Mouse (Mus musculus): Measurements from ENCODE around the gene Pnliprp1.

The Pnliprp1 gene

DNA sequence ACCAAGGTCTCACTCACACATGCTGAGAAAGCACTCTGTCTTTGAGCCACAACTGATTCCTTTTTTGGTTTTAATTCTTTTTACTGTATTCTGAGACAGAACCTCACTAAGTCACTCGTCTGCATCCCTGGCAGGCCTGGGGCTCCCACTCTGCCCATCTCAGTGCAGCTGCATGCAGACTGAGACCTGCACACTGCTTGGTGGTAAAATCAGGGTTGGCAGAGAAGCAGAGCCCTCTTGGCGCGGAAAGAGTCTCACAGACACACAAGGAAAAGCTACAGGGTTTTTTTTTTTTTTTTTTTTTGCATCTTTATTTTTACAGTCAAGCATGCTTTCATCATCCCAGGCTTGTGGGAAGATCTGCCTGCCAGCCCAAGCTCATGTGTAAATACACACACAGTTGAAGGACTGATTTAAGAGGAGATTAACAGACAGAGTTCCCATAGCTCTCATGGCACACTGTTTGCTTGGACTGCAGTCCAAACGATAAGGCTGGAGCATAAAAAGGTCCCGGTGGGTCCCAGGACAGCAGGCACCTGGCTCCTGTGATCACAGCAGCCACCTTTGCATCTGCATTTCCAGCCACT, at the start of gene Pnliprp1:
Gene Pnliprp1 (plus strand): TSS at position 443 of the 587 bp plus-strand sequence.
- no peak for DNase-seq (ENCODE audit: low spot score in 2 of 2)

DNA sequence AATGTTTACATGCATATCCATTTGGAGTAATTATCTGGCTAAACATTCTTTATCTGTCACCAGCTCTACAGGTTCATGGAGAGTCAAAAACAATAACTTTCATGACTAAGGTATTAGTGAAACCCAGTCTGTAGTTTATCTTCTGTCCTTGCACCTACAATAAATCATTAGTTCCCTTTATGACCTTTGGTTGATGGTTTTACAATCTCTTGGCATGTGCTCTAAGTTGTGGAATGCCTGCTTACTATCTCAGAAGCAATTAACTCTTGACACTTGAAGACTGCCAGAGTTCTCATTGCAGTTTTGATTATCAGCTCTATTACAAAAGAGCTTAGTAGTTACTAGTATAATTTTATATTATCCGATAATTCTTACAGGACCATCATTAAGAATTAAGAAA, 39.8 kb upstream of the Pnliprp1 start:
- DNase-seq (ENCODE audit: low spot score in 2 of 2) = no peak

DNA sequence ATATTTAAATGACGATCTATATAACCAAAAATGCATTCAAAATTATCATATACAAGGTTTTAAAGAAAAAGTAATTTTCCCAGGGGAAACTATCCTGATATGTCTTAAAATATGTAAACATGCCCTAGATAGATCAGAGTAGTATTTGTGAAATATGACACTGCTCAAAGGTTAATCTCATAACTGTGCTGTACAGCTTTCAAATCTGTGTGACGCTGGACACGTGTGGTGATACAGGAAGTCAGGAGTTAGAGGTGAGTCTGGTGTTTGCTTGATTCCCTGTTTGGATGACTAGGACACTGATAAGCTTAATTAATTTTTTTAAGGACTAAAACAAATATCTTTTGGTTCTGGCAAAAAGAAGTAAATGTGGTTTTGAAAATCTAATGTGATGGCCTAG, 33.4 kb upstream of the Pnliprp1 start:
- DNase-seq (ENCODE audit: low spot score in 2 of 2) = no peak

DNA sequence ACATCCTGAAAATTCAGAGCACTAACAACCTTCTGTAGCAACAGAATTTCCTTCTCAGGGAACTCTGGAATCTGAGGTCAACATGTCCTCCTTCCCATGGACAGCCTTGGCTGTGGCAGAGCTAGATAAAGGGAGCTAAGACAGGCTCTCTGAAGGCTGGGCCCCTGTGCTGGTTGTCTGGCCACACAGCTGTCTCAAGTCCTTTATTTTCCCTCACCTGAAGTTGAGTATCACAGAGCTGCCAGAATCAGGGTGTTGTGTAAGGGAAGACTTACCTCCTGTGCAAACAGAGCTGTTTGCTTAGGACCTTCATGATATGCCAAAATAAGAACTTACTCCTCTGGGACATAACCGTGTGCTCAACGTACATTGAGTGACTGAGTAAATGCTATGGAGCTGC, 32.5 kb upstream of the Pnliprp1 start:
- DNase-seq (ENCODE audit: low spot score in 2 of 2) = no peak

DNA sequence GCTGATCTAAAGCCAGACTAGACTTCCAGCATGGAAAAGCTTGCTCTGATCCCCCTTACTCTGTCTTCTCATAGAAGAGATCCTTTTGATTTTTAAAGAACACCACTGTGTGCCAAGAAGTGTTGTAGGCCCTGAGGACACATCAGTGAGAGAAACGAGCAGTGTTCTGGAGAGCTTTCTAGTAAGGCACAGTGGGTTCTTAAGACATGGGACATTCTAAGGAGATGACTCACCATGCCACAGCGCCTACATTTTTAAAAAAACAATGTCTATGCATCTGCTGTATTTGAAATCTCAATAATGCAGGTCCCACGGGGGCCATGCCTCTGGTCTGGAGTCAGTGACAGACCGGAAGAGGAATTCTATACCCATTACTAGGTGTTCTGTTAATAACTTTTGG, 24.1 kb upstream of the Pnliprp1 start:
- DNase-seq (ENCODE audit: low spot score in 2 of 2) = no peak

DNA sequence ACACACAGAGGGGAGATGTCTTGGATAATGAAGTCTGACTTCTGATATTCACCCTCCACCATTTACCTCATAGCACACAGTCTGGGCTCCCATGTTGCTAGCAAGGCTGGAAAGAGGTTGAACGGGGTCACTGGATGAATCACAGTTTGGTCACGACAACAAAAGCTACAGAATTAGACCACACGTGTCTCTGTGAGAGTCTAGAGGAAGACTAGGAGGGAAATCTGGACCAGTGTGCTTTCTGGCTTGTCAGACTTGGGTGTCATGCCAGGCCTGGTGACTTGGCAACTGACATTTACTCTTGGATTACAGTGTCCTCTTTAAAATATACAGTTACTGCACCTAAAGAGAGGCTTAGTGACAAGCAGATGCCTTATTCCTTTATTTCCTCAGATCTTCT, 20.1 kb upstream of the Pnliprp1 start:
- no peak for DNase-seq (ENCODE audit: low spot score in 2 of 2)

DNA sequence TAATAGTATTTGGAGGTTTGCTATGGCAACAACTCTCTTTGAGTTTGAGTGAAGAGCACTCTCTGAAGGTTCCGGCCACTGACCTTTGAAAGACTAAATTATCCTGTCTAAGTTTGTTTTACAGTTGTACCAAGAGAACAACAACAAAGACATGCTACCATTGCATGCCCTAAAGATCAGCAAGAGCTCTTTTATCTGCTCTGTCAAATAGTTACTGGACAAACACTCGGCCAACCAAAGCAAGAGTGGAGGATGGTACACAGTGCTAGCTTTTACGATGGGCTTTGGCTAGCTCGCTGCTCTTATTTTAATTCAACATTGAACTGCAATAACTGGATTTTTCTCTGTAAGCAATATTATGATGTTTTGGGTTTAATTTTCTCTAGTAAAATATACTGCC, 10.8 kb upstream of the Pnliprp1 start:
- DNase-seq (ENCODE audit: low spot score in 2 of 2) = no peak

DNA sequence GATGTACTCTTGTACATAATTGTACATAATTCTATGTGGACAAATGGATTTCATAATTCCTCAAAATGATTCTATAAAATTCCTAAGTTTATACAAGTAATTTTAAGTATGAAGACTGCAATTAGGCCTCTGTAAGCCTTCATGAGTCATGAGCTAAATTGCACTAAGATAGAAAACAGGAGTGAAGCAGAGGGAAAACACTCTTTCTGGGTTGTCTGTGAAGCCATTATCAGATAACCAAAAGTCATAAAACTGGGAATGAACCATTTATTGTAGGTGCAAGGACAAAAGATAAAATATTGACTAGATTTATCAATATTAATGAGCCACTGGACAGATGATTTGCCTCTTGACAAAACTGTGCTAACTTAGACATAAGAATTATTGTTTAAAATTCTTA, 8.2 kb upstream of the Pnliprp1 start:
- no peak for DNase-seq (ENCODE audit: low spot score in 2 of 2)

DNA sequence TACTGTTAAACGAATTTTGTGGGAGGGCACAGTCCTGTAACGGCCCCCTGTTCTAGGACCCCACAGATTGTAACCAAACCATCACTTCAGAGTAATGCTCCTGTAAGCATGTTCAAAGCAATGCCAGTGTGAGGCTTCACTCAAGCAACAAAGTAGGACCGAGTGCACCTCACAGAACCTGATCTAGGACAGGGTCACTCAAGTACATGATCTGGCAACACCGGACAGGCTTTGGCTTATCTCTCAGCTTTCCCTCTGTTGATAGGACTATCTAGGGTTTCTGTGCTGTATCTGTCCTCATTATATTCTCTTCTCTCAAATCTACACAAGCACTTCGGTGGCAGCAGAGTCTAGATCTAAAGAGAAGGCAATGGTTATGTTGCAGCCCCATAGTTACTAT, 2.1 kb upstream of the Pnliprp1 start:
- DNase-seq (ENCODE audit: low spot score in 2 of 2) = no peak

DNA sequence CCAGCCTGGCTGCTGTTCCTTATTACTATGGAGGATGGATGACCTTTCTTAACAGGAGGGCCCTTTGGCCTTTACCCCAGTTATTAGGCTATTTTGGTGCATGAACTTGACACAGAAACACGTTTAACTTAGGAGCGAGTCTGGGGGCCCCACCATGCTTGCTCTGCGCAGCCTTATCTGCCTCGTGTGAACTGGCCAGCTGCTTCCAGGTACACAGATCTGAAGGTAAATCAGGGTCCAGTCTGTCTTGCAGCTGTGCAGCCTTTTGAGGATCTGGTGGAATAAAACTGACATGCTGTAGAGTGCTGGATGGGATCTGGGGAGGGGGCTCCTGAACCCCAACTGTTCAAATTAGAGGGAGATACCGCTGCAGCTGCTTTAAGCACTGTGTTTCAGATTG, 931 bp upstream of the Pnliprp1 start:
- DNase-seq (ENCODE audit: low spot score in 2 of 2) = no peak

DNA sequence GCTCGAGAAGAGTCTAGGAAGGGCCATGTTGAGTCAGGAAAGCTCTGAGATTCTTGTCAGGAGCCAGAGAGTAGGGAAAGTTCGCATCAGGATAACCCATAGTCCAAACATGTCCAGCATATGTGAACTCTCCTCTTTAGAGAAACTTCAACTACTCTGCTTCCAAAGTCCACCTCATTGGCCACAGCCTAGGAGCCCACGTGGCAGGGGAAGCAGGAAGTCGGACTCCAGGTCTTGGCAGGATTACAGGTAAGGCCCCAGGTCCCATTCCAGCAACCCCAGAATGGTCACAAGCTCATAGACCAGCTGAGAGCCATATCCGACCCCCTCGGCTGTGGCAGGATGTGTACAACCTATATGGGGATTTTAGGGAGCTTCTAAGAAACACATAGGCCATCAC, 4.5 kb downstream of the Pnliprp1 start:
- DNase-seq (ENCODE audit: low spot score in 2 of 2) = no peak

DNA sequence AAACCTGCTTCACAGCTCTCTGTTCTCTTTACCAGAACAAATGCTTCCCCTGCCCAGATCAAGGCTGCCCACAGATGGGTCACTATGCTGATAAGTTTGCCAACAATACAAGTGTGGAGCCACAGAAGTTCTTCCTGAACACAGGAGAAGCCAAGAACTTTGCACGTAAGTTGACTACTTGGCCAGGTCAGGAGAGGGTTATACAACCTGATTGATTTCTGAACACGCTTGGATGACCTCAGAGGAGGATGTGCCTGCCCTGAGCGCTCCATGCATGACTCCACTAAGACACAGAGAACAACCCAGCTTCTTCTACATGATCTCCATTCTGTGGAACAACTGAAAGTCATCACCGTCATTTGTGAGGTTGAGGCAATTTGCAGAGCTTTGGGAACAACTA, 9.4 kb downstream of the Pnliprp1 start:
- no peak for DNase-seq (ENCODE audit: low spot score in 2 of 2)

DNA sequence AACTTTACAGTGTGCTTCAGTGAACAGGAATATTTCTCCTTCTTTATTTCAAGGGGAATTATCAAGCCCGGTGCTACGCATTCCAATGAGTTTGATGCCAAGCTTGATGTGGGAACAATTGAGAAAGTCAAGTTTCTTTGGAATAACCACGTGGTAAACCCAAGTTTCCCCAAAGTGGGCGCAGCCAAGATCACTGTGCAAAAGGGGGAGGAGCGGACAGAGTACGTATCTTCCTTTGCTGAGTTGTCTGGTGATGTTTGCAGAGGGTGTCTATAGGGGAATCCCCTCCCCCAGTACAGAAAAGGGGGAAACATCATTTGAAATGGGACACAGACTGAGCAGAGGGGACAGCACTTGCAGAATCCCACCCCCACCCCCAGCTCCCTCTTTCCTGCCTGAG, 12.3 kb downstream of the Pnliprp1 start:
- no peak for DNase-seq (ENCODE audit: low spot score in 2 of 2)

DNA sequence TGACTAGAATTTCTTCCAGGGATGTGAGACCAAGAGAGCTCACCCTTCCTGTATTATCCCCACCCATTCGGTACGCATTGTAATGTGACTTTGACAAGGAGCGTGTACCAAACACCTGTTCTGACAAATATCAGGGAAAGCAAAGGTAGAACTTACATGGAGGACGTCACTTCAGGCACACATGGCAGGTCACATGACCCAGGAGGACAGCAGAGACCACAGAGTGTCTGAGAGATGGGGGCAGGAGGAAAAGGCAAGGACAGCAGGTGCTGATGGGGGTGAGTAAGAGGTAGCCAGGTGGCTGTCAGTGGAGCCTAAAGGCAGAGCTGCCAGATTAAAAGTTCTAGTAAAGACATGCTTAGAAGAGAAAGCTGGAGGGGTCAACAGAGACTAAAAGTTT, 14.0 kb downstream of the Pnliprp1 start:
- no peak for DNase-seq (ENCODE audit: low spot score in 2 of 2)

DNA sequence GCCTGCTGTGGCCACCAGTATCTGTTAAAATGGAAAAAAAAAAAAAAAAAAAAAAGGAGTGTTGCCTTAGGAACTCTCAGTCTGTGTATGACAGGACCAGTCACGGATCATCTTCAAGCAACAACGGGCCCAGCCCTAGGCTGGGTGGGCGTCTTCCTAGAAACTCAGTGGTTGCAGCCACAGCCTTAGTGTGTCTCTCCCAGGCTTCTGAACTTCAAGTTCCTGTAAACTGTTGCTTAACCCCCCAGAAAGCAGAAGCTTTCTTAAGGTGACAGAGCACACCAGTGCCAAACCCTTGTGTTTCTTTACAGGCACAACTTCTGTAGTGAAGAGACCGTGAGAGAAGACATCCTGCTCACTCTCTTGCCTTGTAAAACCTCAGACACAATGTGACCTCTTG, 15.0 kb downstream of the Pnliprp1 start:
- no peak for DNase-seq (ENCODE audit: low spot score in 2 of 2)

DNA sequence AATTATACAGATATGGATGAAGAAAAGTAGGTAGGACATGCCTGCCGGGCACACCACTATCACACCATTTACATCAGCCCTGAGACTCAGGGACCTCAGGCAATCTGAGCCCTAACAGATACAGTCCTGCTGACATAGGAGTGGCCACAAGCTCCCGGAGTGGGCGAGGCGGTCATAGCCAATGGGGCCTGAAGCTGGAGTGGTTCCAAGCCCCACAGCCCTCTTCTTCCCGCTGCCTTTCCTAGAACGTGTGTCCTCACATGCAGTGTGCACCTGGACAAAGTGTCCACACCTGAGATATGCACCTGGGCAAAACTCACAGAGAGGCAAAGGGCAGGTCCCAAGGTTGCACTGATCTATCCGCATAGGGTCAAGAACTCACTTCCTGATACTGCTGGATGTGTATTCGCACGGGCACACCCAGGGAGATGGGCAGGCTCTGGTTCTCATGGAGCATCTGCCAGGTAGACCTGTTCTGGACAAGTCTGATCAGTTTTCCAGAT, 18.9 kb downstream of the Pnliprp1 start:
- no peak for DNase-seq (ENCODE audit: low spot score in 2 of 2)

DNA sequence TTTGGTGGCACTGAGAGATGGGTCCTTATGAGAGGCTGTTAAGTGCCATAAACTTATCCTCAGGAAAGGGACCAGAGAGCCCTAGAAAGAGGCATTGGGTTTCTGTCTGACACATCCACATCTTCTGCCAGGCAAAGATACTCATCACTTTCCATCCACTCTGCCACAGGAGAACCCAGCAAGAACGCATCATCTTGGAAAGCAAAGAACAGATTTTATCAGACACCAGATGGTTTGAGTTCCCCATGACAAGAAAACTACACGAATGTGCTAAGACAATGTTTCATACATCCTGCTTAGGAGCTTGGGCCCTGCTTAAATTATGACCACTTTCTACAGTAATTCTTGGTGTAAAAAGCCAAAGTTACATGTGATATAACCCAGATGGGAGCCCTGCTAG, 22.1 kb downstream of the Pnliprp1 start:
- DNase-seq (ENCODE audit: low spot score in 2 of 2) = no peak

DNA sequence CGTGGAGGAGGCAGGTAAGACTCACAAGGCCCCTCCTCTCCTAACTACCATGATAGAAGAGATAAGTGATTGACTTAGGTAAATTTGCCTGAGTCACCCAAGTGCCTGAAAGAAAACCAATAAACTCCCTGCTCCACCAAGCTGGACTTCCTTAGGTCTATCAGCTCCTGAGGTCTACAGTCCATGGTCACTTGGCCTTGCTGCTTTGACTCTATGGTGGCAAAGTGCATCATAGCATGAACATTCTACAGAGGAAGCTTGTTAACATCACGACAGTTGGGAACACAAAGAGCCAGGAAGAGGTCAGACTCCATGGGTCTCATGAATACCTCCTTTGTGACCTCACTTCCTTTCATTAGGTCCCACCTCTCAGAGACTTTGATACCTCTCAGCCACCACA, 22.8 kb downstream of the Pnliprp1 start:
- DNase-seq (ENCODE audit: low spot score in 2 of 2) = no peak

DNA sequence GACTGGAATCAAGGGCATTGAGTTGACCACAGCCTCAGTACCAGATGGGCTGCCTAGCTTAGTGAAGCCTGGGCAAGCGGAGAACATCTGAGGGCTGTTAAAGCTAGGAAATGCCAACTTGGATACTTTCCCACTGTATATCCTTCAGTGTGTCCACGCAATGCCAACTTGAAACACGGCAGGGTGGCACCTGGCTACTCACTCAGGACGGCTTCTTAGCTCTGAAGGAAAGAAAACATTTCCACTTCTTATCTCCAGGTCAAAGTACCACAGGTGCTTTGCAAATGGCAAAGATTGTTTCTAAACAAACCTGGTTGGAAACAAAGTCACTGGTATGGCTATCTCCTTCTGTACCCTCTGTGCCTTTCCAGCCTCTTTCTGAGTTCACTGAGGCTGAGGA, 30.2 kb downstream of the Pnliprp1 start:
- DNase-seq (ENCODE audit: low spot score in 2 of 2) = no peak

DNA sequence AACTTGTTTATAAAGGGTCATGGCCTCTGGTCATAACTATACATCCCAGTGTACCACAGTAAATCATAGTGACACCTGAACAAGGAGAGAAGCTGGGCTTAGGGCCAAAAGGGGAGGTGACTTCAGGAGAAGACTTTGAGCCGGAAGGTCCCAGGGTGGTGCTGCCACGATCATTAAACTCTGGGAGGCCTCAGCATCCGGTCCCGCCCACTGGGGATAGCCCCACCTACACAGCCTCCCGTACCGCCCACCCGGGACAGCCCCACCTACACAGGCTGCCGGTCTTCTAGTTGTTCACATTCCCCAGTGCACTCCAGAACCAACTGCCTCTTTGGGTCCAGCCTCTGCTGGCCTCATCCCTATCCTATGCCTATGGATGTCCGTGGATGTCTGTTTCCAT, 30.7 kb downstream of the Pnliprp1 start, which contains the start of gene Pnliprp2:
Gene Pnliprp2 (plus strand): TSS at position 297 of the 400 bp plus-strand sequence.
- no peak for DNase-seq (ENCODE audit: low spot score in 2 of 2)

DNA sequence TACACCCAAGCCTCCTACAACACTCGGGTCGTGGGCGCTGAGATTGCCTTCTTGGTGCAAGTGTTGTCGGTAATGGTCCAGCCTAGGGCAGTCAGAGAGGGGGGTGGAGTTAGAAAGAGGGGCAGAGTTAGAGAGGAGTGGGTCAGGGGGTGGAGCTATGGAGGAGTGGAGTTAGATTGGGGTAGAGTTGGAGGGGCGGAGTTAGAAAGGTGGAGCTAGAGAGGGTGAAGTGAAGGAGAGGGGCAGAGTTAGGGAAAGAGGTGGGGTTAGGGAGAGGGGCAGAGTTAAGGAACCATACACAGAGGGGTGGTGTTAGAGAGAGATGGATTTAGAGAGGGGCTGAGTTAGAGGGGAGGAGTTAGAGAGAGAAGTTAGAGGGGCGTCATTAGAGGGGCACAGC, 33.6 kb downstream of the Pnliprp1 start:
- DNase-seq (ENCODE audit: low spot score in 2 of 2) = no peak

DNA sequence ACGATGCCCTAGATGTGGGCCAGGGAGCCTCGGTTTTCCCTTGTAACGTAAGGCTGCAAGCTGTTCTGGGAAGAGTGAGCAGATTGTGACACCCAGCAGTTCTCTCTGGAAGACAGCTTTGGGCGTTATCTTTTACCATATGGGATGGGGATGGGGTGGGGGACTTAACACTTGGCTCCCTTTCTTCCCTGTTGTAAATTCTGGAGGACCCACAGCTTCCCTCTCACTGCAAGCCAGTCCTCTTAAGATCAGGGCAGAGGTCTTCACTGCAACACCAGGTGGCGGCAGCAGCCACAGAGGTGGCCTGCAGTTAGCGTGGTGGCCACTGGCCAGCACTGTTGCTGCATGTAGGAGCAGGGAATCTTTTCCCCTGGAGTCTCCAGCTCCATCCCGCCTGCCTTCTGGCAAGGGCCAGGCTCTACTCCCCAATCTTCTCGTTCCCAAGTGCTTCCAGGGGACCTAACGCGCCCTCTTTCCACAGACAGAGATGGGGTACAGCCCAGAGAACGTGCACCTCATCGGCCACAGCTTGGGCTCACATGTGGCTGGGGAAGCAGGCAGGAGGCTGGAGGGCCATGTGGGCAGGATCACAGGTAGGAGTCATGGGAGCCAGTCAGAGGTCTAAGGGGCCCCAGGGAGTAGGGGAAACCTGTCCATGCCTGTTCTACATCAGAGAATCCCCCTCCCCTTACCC, 34.3 kb downstream of the Pnliprp1 start:
- DNase-seq (ENCODE audit: low spot score in 2 of 2) = no peak

DNA sequence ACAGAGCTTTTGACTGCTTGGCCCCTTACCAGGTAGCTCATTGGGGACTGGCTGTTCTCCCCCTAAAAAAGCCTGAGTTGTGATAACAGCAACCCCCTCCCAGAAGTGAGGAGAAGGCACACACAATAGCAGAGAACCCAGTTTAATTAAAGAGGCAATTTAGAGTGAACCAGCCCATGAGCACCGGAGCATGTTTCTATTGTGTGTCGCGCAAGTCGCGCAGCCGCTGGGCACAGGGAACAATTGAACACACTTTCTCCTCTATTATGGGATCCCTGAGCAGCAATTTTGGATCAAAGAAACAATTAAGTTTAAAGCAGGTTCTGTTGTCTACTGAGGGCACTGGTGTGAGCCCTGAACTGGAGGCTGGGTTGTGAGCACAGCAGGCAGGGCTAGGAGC, 38.6 kb downstream of the Pnliprp1 start:
- no peak for DNase-seq (ENCODE audit: low spot score in 2 of 2)

DNA sequence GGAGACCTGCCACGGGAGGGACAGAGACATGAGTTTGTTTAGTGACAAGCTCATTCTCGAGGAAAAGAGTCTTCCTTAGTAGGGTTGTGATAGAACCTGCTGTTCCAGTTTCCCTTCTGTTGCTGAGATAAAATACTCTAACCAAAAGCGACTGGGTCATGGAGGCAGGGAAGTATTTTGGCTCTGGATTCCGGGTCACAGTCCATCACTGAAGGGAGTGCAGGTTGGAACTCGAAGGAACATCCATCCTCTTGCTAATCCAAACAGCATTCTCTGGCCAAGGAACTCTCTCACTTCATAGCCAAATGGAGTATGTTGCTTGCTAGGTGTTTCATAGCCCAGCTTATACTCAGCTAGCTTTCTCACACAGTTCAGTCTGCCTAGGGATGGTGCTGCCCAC, 47.8 kb downstream of the Pnliprp1 start:
- no peak for DNase-seq (ENCODE audit: low spot score in 2 of 2)
